Mouse (Mus musculus) intestine, embryonic 15.5 days (tissue): ENCODE results near the gene Iqgap2. TPM values are rescaled to one million over a fixed set of nuclear protein-coding genes. Genes with fewer than 3 reads are reported as not detected.

Source experiments
- ATAC-seq: fragments of 200-750 bp; cut with Nextera tagmentation; 2 replicates; pipeline ENCODE4 v1.8.0; 2017; ENCODE audit warnings: moderate TSS enrichment, moderate library complexity
- H3K27ac ChIP-seq: fragments of 300-500 bp; sonication (generic); 2 replicates; pipeline ENCODE4 v1.5.1; 2015; ENCODE audit warnings: mild to moderate bottlenecking, inconsistent platforms
- H3K27me3 ChIP-seq: fragments of 300-500 bp; sonication (generic); replicated peaks from 2 replicates; pipeline ENCODE4 v1.6.1; 2015; ENCODE audit warnings: inconsistent platforms
- H3K36me3 ChIP-seq: fragments of 300-500 bp; sonication (generic); 2 replicates; pipeline ENCODE4 v1.6.1; 2015; ENCODE audit warnings: inconsistent platforms
- H3K4me1 ChIP-seq: fragments of 300-500 bp; sonication (generic); replicated peaks from 2 replicates; pipeline ENCODE4 v1.6.1; 2015; ENCODE audit warnings: inconsistent platforms
- H3K4me2 ChIP-seq: fragments of 300-500 bp; sonication (generic); replicated peaks from 2 replicates; pipeline ENCODE4 v1.6.1; 2015; ENCODE audit warnings: mild to moderate bottlenecking, inconsistent platforms
- H3K4me3 ChIP-seq: fragments of 300-500 bp; sonication (generic); replicated peaks from 2 replicates; pipeline ENCODE4 v1.5.1; 2015; ENCODE audit warnings: inconsistent platforms
- H3K9ac ChIP-seq: fragments of 300-500 bp; sonication (generic); 2 replicates; pipeline ENCODE4 v1.6.1; 2015; ENCODE audit warnings: inconsistent platforms
- H3K9me3 ChIP-seq: fragments of 300-500 bp; sonication (generic); 2 replicates; pipeline ENCODE4 v1.6.1; 2016; ENCODE audit warnings: inconsistent platforms
- WGBS: fragments of 180-500 bp; shearing (Covaris S2); methylation state at CpG from one replicate; pipeline ENCODE4 v1.1.7; 2015; 5-methylcytosine and 5-hydroxymethylcytosine counted together
- polyA plus RNA-seq: library from polyadenylated mRNA; unstranded; fragments of >200 nt; fragmentation: Nextera tagmentation; extraction: Ambion mirVana; gene quantifications from 2 replicates; pipeline ENCODE4 v1.2.1, GENCODE M21; 2015

The Iqgap2 gene
- polyA plus RNA-seq, 1 experiment from 2014 or later = 27.3 TPM

DNA sequence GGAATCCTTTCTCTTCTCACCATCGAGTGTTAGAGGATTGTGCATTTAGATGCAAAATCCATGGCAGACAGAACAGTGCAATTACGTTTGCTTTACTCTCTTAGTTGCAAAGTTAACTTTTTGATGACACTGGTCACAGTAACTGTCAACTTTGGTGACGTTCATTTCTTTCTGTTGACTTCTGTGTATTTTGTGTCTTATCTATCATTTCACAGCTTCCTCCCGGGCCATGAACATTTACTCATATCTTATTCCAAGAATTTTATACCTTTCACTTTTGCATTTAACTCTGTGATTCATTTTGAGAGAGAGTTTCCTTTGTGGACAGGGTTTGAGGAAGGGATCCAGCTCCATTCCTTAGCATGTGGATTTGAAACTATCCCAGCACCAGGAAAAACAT is 238.0 kb downstream of the Iqgap2 start:
- H3K27ac ChIP-seq = no peak overlapping the region
- no peak overlapping the region for H3K4me3 ChIP-seq
- H3K9ac ChIP-seq = no peak overlapping the region
- H3K9me3 ChIP-seq = no peaks in the 10 kb centered on the region
- ATAC-seq = no peak
- 75% methylated on average over 4 of the region's 4 CpGs for WGBS
- no peaks in the 10 kb centered on the region for H3K36me3 ChIP-seq
- H3K4me1 ChIP-seq = no peaks in the 10 kb centered on the region
- H3K4me2 ChIP-seq = no peak overlapping the region
- H3K27me3 ChIP-seq = no peaks in the 10 kb centered on the region

DNA sequence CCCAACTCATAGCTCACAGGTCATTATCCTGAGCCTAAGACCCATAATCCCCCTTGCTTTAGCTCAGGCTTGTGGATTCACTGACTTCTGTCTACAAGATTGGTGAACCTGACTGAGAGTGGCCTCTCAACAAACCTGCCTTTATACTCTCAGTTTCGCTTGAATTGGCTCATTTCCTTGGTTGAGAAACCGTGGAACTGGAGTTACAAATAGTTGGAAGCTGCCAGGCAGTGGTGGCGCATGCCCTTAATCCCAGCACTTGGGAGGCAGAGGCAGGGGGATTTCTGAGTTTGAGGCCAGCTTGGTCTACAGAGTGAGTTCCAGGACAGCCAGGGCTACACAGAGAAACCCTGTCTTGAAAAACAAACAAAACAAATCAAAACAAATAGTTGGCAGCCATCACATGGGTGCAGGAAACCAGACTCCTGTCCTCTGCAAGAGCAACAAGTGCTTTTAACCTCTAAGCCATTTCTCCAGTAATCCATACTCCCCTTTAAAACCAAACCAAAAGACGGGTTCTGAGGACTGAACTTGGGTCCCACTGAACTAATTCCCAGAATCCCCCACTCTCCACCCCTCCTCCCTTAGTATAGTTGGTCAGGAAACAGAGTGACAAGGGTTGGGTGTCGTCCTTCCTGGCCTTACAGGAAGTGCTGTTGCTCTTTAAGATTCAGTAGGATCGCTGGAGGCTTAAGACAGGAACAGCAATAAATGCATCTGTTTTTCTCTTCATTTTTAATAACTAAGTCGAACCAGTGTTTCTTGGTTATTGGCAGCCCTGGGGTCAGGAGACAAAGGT is 239.7 kb downstream of the Iqgap2 start:
- Histone ChIP-seq H3K4me1 (no peaks in the 10 kb centered on the region), H3K36me3 (no peaks in the 10 kb centered on the region), H3K27me3 (no peaks in the 10 kb centered on the region), H3K4me2 (no peak overlapping the region), H3K9ac (no peak overlapping the region), H3K9me3 (no peaks in the 10 kb centered on the region), H3K4me3 (no peak overlapping the region), H3K27ac (no peak overlapping the region)
- 82% methylated on average over 7 of the region's 7 CpGs for WGBS
- ATAC-seq = no peak

DNA sequence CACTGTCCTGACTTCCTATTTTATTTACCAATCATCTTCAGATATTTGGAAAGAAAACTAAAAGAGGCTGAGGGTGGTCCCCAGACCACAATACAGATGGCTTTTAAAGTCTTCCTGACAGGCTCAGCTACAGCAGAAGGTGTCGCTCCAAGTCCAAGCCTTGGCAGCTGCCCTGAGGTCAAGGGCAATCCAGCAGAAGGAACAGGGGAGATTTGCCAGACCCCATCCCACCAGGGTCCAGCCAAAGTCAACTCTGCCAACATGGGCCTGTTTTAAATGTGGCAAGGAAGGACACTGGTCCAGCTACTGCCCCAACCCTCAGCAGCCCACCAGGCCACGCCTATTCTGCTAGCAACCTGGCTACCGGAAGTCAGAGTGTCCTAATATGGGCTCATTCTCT is 241.8 kb downstream of the Iqgap2 start:
- no peaks in the 10 kb centered on the region for H3K36me3 ChIP-seq
- H3K4me1 ChIP-seq = no peaks in the 10 kb centered on the region
- 88% methylated on average over 3 of the region's 3 CpGs for WGBS
- H3K27ac ChIP-seq = no peak overlapping the region
- H3K4me2 ChIP-seq = no peak overlapping the region
- no peak overlapping the region for H3K4me3 ChIP-seq
- ATAC-seq = no peak
- H3K9me3 ChIP-seq = no peaks in the 10 kb centered on the region
- H3K9ac ChIP-seq = no peak overlapping the region
- no peaks in the 10 kb centered on the region for H3K27me3 ChIP-seq

- peaks cover 4% of the 10 kb centered on the region for H3K4me1 ChIP-seq
- no peak overlapping the region for H3K4me2 ChIP-seq
- H3K9me3 ChIP-seq = no peaks in the 10 kb centered on the region
- no peak overlapping the region for H3K4me3 ChIP-seq
- H3K36me3 ChIP-seq = no peaks in the 10 kb centered on the region
- no peak overlapping the region for H3K9ac ChIP-seq
- H3K27me3 ChIP-seq = no peaks in the 10 kb centered on the region
- no peak overlapping the region for H3K27ac ChIP-seq
- 57% methylated on average over 4 of the region's 4 CpGs for WGBS
- ATAC-seq = no peak
Measured at GRCm38 (mm10) chr13:95647248-95647647, 244.5 kb downstream of the Iqgap2 start.

DNA sequence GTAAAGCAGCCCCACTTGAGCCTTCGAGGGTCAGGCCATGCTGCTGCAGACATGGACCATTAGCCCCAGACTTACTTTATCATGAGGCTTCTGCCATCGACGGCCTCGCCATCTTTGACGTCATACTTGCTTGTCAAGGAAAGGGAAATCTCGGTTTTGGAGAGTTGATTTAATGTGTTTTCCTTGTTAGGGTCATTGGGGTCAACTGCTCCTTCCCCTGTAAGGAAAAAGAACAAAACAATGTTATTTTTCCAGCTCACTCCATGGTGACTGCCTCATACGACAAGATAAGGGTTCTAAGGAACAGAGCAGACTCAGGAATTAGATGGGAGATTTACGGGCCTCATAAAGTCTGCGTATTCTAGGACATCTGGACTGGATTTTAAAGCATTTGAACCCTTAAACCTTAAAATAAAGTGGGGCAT is 245.0 kb downstream of the Iqgap2 start:
- Histone ChIP-seq H3K9ac (no peak overlapping the region), H3K36me3 (no peaks in the 10 kb centered on the region), H3K4me3 (no peak overlapping the region), H3K9me3 (no peaks in the 10 kb centered on the region), H3K4me1 (peaks cover 4% of the 10 kb centered on the region), H3K27me3 (no peaks in the 10 kb centered on the region), H3K4me2 (no peak overlapping the region), H3K27ac (no peak overlapping the region)
- no peak for ATAC-seq
- WGBS = 35% methylated on average over 9 of the region's 9 CpGs

- peaks cover 7% of the 10 kb centered on the region for H3K4me1 ChIP-seq
- no peaks in the 10 kb centered on the region for H3K27me3 ChIP-seq
- no peaks in the 10 kb centered on the region for H3K36me3 ChIP-seq
- H3K4me2 ChIP-seq = no peak overlapping the region
- no peak for ATAC-seq
- H3K9me3 ChIP-seq = no peaks in the 10 kb centered on the region
- H3K4me3 ChIP-seq = no peak overlapping the region
- no peak overlapping the region for H3K9ac ChIP-seq
- no peak overlapping the region for H3K27ac ChIP-seq
- WGBS = 49% methylated on average over 7 of the region's 7 CpGs
Measured at GRCm38 (mm10) chr13:95643740-95644139, 248.0 kb downstream of the Iqgap2 start.

- no peaks in the 10 kb centered on the region for H3K9me3 ChIP-seq
- no peaks in the 10 kb centered on the region for H3K27me3 ChIP-seq
- H3K27ac ChIP-seq = no peak overlapping the region
- 74% methylated on average over 17 of the region's 17 CpGs for WGBS
- peaks cover 7% of the 10 kb centered on the region for H3K4me1 ChIP-seq
- no peaks in the 10 kb centered on the region for H3K36me3 ChIP-seq
- H3K4me3 ChIP-seq = no peak overlapping the region
- no peak overlapping the region for H3K4me2 ChIP-seq
- no peak for ATAC-seq
- H3K9ac ChIP-seq = no peak overlapping the region
Measured at GRCm38 (mm10) chr13:95641061-95641986, 250.4 kb downstream of the Iqgap2 start.

- Histone ChIP-seq H3K27ac (no peak overlapping the region), H3K27me3 (no peaks in the 10 kb centered on the region), H3K36me3 (no peaks in the 10 kb centered on the region), H3K9me3 (no peaks in the 10 kb centered on the region), H3K9ac (no peak overlapping the region), H3K4me1 (peaks cover 7% of the 10 kb centered on the region), H3K4me3 (no peak overlapping the region), H3K4me2 (no peak overlapping the region)
- 96% methylated on average over 1 of the region's 1 CpGs for WGBS
- no peak for ATAC-seq
Measured at GRCm38 (mm10) chr13:95640408-95640807, 251.3 kb downstream of the Iqgap2 start.

DNA sequence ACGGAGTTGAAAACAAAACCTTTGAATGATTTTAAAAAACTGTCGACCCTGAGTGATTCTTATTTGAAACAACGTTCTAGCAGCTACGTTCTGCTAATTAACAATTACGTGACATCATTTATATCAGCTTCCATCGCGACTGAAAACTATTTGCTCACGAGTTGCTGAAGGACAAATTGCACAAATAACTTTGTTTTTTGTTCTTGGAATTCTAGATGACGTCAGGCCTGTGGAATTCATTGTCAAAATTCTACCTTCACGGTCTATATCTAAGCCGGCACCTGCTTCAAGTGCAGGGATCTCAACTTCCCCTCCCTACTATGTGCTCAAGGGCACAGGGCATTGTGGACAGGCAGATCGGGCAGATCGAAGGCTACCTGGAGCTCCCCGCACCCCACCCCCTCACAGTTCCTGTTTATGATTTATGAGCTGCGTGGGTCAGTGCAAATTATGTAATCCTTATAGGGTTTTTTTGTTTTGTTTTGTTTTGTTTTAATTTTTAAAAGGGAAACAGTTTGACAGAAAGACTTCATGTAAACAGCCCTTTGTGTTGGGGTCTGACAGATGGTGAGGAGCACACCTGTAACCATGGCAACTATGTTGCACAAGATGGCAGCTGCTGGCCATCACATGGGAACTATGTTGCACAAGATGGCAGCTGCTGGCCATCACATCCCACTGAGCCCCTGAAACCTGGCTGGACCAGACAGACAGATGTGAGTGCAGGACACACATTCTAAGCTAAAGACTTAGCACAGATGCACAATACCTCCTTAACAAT is 252.2 kb downstream of the Iqgap2 start:
- H3K9me3 ChIP-seq = no peaks in the 10 kb centered on the region
- WGBS = 60% methylated on average over 15 of the region's 15 CpGs
- H3K9ac ChIP-seq = no peak overlapping the region
- no peak overlapping the region for H3K4me2 ChIP-seq
- no peak overlapping the region for H3K4me3 ChIP-seq
- peaks cover 7% of the 10 kb centered on the region for H3K4me1 ChIP-seq
- H3K36me3 ChIP-seq = no peaks in the 10 kb centered on the region
- H3K27ac ChIP-seq = 0 out of 2 replicates have a peak overlapping the region, but pooled peaks have one; percentile 18
- no peaks in the 10 kb centered on the region for H3K27me3 ChIP-seq
- no peak for ATAC-seq

- Histone ChIP-seq H3K4me2 (no peak overlapping the region), H3K4me1 (peaks cover 8% of the 10 kb centered on the region), H3K4me3 (no peak overlapping the region), H3K36me3 (no peaks in the 10 kb centered on the region), H3K9ac (no peak overlapping the region), H3K27me3 (no peaks in the 10 kb centered on the region), H3K27ac (peak overlapping the region; percentile 18; the same call in 1 of the 2 replicates), H3K9me3 (no peaks in the 10 kb centered on the region)
- 39% methylated on average over 5 of the region's 5 CpGs for WGBS
- no peak for ATAC-seq
Measured at GRCm38 (mm10) chr13:95638894-95639293, 252.8 kb downstream of the Iqgap2 start.

DNA sequence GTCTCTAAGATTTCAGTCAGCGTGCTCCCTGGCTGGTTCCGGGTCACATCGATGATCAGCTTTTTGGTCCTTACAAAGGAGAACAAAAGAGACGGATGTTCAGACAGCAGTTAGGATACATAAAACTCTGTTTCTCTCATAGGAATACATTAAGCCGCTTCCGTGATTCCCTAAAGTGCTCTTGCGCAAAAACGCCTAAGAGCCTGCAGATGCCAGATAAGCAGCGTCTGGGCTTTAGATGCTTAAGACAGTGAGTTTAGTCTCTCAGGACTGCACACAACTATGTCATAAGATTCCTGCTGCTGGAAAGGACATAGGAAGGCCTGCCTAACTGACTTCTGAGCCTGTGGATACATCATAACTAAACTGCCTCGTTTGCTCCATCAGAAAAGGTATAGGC is 254.0 kb downstream of the Iqgap2 start:
- Histone ChIP-seq H3K9me3 (no peaks in the 10 kb centered on the region), H3K36me3 (no peaks in the 10 kb centered on the region), H3K27me3 (no peaks in the 10 kb centered on the region), H3K9ac (no peak overlapping the region), H3K4me3 (no peak overlapping the region), H3K27ac (no peak overlapping the region), H3K4me1 (peaks cover 6% of the 10 kb centered on the region; the same call in 1 of the 2 replicates), H3K4me2 (no peak overlapping the region)
- 84% methylated on average over 10 of the region's 10 CpGs for WGBS
- no peak for ATAC-seq

DNA sequence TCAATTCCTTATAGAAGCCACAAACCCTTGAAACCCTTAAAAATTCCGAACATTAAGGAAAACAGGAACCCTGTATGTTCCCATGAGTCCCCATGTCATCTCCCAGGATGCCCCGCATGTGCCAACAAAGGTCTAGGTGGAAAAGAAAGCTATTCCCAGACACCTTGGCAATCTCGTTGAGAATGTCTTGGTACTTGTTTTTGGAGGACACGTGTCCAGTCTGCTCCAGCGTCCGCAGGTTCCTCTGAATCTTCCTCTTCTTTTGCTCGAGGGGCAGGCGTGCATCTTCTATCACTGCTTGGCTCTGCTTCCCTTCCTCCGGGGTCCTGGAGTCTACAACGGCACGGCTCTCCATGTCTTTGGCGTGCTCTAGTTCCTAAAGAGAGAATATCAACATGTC is 256.4 kb downstream of the Iqgap2 start:
- H3K27ac ChIP-seq = no peak overlapping the region
- no peak overlapping the region for H3K9ac ChIP-seq
- ATAC-seq = no peak
- H3K4me2 ChIP-seq = no peak overlapping the region
- no peaks in the 10 kb centered on the region for H3K9me3 ChIP-seq
- peaks cover 6% of the 10 kb centered on the region; the same call in 1 of the 2 replicates for H3K4me1 ChIP-seq
- no peaks in the 10 kb centered on the region for H3K36me3 ChIP-seq
- no peak overlapping the region for H3K4me3 ChIP-seq
- WGBS = 95% methylated on average over 12 of the region's 12 CpGs
- H3K27me3 ChIP-seq = no peaks in the 10 kb centered on the region
